ENCODE assay signal across 8 mouse cellular contexts in the genomic region with DNA sequence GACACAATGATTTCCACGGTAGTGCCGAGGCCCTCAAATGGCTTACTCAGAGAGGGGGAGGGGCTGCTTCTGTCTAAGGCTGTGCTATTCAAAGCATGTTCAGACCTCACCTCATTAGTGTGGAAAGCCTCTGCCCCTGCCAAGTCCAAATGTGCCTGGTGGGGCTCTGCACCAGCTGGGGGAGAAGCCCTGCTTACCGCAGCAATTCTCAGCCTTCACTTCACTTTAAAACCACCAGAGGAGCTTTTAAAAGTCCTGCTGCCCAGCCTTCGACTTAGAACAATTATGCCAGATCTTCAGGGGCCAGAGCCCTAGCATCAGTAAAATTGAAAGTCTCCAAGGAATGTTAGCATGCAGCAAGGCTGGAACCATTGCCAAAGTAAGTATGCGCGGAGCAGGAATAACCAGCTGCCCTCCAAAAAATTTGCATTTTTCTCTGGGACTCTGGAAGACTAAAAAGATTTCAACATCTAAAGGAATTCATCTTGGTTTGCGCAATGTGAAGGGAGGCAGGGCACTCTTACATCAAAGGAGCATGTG. TPM values are rescaled to one million over a fixed set of nuclear protein-coding genes. Genes with fewer than 3 reads are reported as not detected.
DNase-seq lines count a peak whose midpoint lies in the region; ATAC-seq lines count a peak whose summit lies in the region.

No protein-coding gene starts in this region.

- H3K4me2 ChIP-seq in midbrain, embryonic 16.5 days (ENCODE audit: low read length): 0 out of 2 replicates have a peak overlapping the region, but pooled peaks have one; percentile 17

- peak; percentile 49 for DNase-seq in urinary bladder, postnatal 25 days (ENCODE audit: low spot score)
- no peak for DNase-seq in urinary bladder, postnatal 10 days (ENCODE audit: low spot score)
- DNase-seq in forebrain, embryonic 10.5 days (ENCODE audit: extremely low spot score, low spot score): peak; percentile 51
- peak; percentile 42 to 56 for DNase-seq in heart, postnatal 14 days
- DNase-seq in kidney, postnatal 4 days: peak; percentile 15 to 36

- 44% methylated on average over 7 of the region's 7 CpGs for WGBS in forebrain, embryonic 10.5 days
- 12% methylated on average over 7 of the region's 7 CpGs for WGBS in midbrain, embryonic 16.5 days

- peak overlapping the region; percentile 7; the same call in 1 of the 2 replicates for H3K4me3 ChIP-seq in forebrain, embryonic 10.5 days
- H3K4me3 ChIP-seq in midbrain, embryonic 16.5 days (ENCODE audit: low read depth, low read length): no peak overlapping the region

- peak; percentile 90 for ATAC-seq in midbrain, embryonic 16.5 days
- ATAC-seq in erythroid progenitor cell, adult 5-6 weeks (replicated peaks; ENCODE audit: low FRiP score, poor library complexity, severe bottlenecking): no peak
- ATAC-seq in CD4-positive, CD25-positive, alpha-beta regulatory T cell, adult 4 months: no peak

- H3K27me3 ChIP-seq in forebrain, embryonic 10.5 days (ENCODE audit: poor library complexity, severe bottlenecking): peaks cover 11% of the 10 kb centered on the region
- H3K27me3 ChIP-seq in midbrain, embryonic 16.5 days (ENCODE audit: control insufficient read depth, insufficient read depth, low read depth, low read length): no peaks in the 10 kb centered on the region

- H3K36me3 ChIP-seq in forebrain, embryonic 10.5 days (replicated peaks): no peaks in the 10 kb centered on the region
- H3K36me3 ChIP-seq in midbrain, embryonic 16.5 days (ENCODE audit: control insufficient read depth, insufficient read depth, low read length): no peaks in the 10 kb centered on the region

- peaks cover 46% of the 10 kb centered on the region for H3K4me1 ChIP-seq in forebrain, embryonic 10.5 days
- peaks cover 9% of the 10 kb centered on the region for H3K4me1 ChIP-seq in midbrain, embryonic 16.5 days (ENCODE audit: control insufficient read depth, insufficient read depth, low read length)

- peak overlapping the region; percentile 72 for H3K27ac ChIP-seq in forebrain, embryonic 10.5 days
- peak overlapping the region; percentile 78 for H3K27ac ChIP-seq in midbrain, embryonic 16.5 days (ENCODE audit: low read length)

- intact Hi-C loops in heart, postnatal 14 days (cut with DNase I): no loop called here

- H3K9me3 ChIP-seq in forebrain, embryonic 10.5 days: no peaks in the 10 kb centered on the region
- no peaks in the 10 kb centered on the region for H3K9me3 ChIP-seq in midbrain, embryonic 16.5 days (replicated peaks; ENCODE audit: control insufficient read depth, low read length, poor library complexity, severe bottlenecking)

- H3K9ac ChIP-seq in midbrain, embryonic 16.5 days (ENCODE audit: low read depth, low read length): no peak overlapping the region

RNA-seq across cellular contexts. Expression of gene Stxbp3, which starts 18.0 kb away (rescaled TPM):
- 23.9 and 24.4 TPM in 2 replicates for polyA plus RNA-seq in forebrain, embryonic 10.5 days (2016; fragmentation: Nextera tagmentation; extraction: Ambion mirVana)
- total RNA-seq in heart, postnatal 14 days (2021): 10 to 100 TPM; 25.9 to 31.3 TPM
- polyA plus RNA-seq in midbrain, embryonic 16.5 days (2015; fragmentation: Nextera tagmentation; extraction: Ambion mirVana): 16.2 and 16.9 TPM in 2 replicates
- 32.8 and 49.9 TPM in 2 replicates for total RNA-seq in erythroid progenitor cell, adult 5-6 weeks (2015; ENCODE audit: low replicate concordance)
- 33.5 and 51.2 TPM in 2 replicates for total RNA-seq in erythroid progenitor cell, adult 5-6 weeks (2017; ENCODE audit: low replicate concordance)
- 10 to 100 TPM; 76.9 to 97.7 TPM for polyA plus RNA-seq in CD4-positive, CD25-positive, alpha-beta regulatory T cell, adult 4 months (2017; shearing (Covaris generic))

RNA-seq across cellular contexts. Expression of gene Fndc7, which starts 31.5 kb away (rescaled TPM):
- polyA plus RNA-seq in forebrain, embryonic 10.5 days (2016; fragmentation: Nextera tagmentation; extraction: Ambion mirVana): not detected in 2 replicates
- total RNA-seq in heart, postnatal 14 days (2021): under 1 TPM in 1 of 2 experiments, not detected in 1; 0.12 TPM
- 0.08 TPM in 1 of 2 replicates, not detected in the other for polyA plus RNA-seq in midbrain, embryonic 16.5 days (2015; fragmentation: Nextera tagmentation; extraction: Ambion mirVana)
- not detected in 2 replicates for total RNA-seq in erythroid progenitor cell, adult 5-6 weeks (2015; ENCODE audit: low replicate concordance)
- total RNA-seq in erythroid progenitor cell, adult 5-6 weeks (2017; ENCODE audit: low replicate concordance): not detected in 2 replicates
- under 1 TPM; 0.22 to 0.68 TPM for polyA plus RNA-seq in CD4-positive, CD25-positive, alpha-beta regulatory T cell, adult 4 months (2017; shearing (Covaris generic))

RNA-seq across cellular contexts. Expression of gene Prpf38b, which starts 53.2 kb away (rescaled TPM):
- 67.5 and 78.3 TPM in 2 replicates for polyA plus RNA-seq in forebrain, embryonic 10.5 days (2016; fragmentation: Nextera tagmentation; extraction: Ambion mirVana)
- total RNA-seq in heart, postnatal 14 days (2021): 10 to 100 TPM; 27.7 to 28.1 TPM
- 54.2 and 56.8 TPM in 2 replicates for polyA plus RNA-seq in midbrain, embryonic 16.5 days (2015; fragmentation: Nextera tagmentation; extraction: Ambion mirVana)
- total RNA-seq in erythroid progenitor cell, adult 5-6 weeks (2015; ENCODE audit: low replicate concordance): 106 and 128 TPM in 2 replicates
- total RNA-seq in erythroid progenitor cell, adult 5-6 weeks (2017; ENCODE audit: low replicate concordance): 197 and 285 TPM in 2 replicates
- 100 to 1,000 TPM; 117 to 127 TPM for polyA plus RNA-seq in CD4-positive, CD25-positive, alpha-beta regulatory T cell, adult 4 months (2017; shearing (Covaris generic))
